24 mouse cellular contexts compared by ENCODE assay signal in genomic region chr4:40543085-40544048, GRCm38 (mm10).
DNase-seq lines count a peak whose midpoint lies in the region; ATAC-seq and TF ChIP-seq lines count a peak whose summit lies in the region.
"Had no signal": no experiment of that assay in that cellular context is flagged by ENCODE, and none has a peak within 500 bp of the region (broad histone marks: within the 10 kb centered on the region; RNA-seq: fewer than 3 reads in every experiment).

No protein-coding gene starts in this region.

- intact Hi-C loops in heart, postnatal 25 days (cut with DNase I), result no loop called here

- H3K9me3 ChIP-seq in forebrain, embryonic 13.5 days (replicated peaks), result no peaks in the 10 kb centered on the region; the same call in 1 of the 2 replicates
- peaks cover 4% of the 10 kb centered on the region; the same call in 1 of the 2 replicates for H3K9me3 ChIP-seq in forebrain, embryonic 10.5 days
- peaks cover 10% of the 10 kb centered on the region; the same call in 1 of the 2 replicates for H3K9me3 ChIP-seq in heart, embryonic 13.5 days
- no peaks in the 10 kb centered on the region for H3K9me3 ChIP-seq in lung, embryonic 14.5 days (ENCODE audit: low read depth, low read length)
- H3K9me3 ChIP-seq: embryonic facial prominence, embryonic 15.5 days had no signal

- H3K27me3 ChIP-seq in forebrain, embryonic 13.5 days, result no peaks in the 10 kb centered on the region
- no peaks in the 10 kb centered on the region for H3K27me3 ChIP-seq in forebrain, embryonic 10.5 days (ENCODE audit: poor library complexity, severe bottlenecking)
- H3K27me3 ChIP-seq in heart, embryonic 13.5 days (replicated peaks), result no peaks in the 10 kb centered on the region
- no peaks in the 10 kb centered on the region for H3K27me3 ChIP-seq in lung, embryonic 14.5 days (ENCODE audit: insufficient read depth, low read length)
- H3K27me3 ChIP-seq: embryonic facial prominence, embryonic 15.5 days; hindbrain, embryonic 13.5 days; limb, embryonic 13.5 days had no signal

- H3K4me3 ChIP-seq in forebrain, embryonic 13.5 days, result no peak overlapping the region
- no peak overlapping the region for H3K4me3 ChIP-seq in forebrain, embryonic 10.5 days
- H3K4me3 ChIP-seq in heart, embryonic 13.5 days, result no peak overlapping the region
- no peak overlapping the region for H3K4me3 ChIP-seq in lung, embryonic 14.5 days (ENCODE audit: low read depth, low read length)
- H3K4me3 ChIP-seq: embryonic facial prominence, embryonic 10.5 days; embryonic facial prominence, embryonic 15.5 days; hindbrain, embryonic 13.5 days; limb, embryonic 13.5 days had no signal

- H3K4me1 ChIP-seq in forebrain, embryonic 13.5 days, result no peaks in the 10 kb centered on the region
- H3K4me1 ChIP-seq in forebrain, embryonic 10.5 days, result no peaks in the 10 kb centered on the region
- peaks cover 25% of the 10 kb centered on the region for H3K4me1 ChIP-seq in heart, embryonic 13.5 days
- peaks cover 3% of the 10 kb centered on the region; the same call in 1 of the 2 replicates for H3K4me1 ChIP-seq in lung, embryonic 14.5 days (ENCODE audit: insufficient read depth)
- H3K4me1 ChIP-seq: embryonic facial prominence, embryonic 10.5 days; embryonic facial prominence, embryonic 15.5 days; hindbrain, embryonic 13.5 days; limb, embryonic 13.5 days had no signal

- no peak overlapping the region for H3K9ac ChIP-seq in forebrain, embryonic 13.5 days
- H3K9ac ChIP-seq in heart, embryonic 13.5 days, result no peak overlapping the region
- no peak overlapping the region for H3K9ac ChIP-seq in lung, embryonic 14.5 days
- H3K9ac ChIP-seq: embryonic facial prominence, embryonic 15.5 days; hindbrain, embryonic 13.5 days; limb, embryonic 13.5 days had no signal

- no peak for TF ChIP-seq CTCF in lung, embryonic 14.5 days (IDR thresholded peaks at IDR 0.05; ENCODE audit: low read depth)

- no peak overlapping the region for H3K27ac ChIP-seq in forebrain, embryonic 13.5 days
- H3K27ac ChIP-seq in forebrain, embryonic 10.5 days, result no peak overlapping the region
- 0 out of 2 replicates have a peak overlapping the region, but pooled peaks have one; percentile 29 for H3K27ac ChIP-seq in heart, embryonic 13.5 days (replicated peaks)
- H3K27ac ChIP-seq in lung, embryonic 14.5 days (ENCODE audit: low read depth), result no peak overlapping the region
- H3K27ac ChIP-seq: embryonic facial prominence, embryonic 10.5 days; embryonic facial prominence, embryonic 15.5 days; hindbrain, embryonic 13.5 days; kidney, postnatal 0 days; limb, embryonic 13.5 days had no signal

- no peak overlapping the region for H3K4me2 ChIP-seq in forebrain, embryonic 13.5 days
- peak overlapping the region; percentile 22 for H3K4me2 ChIP-seq in heart, embryonic 13.5 days
- H3K4me2 ChIP-seq in lung, embryonic 14.5 days, result no peak overlapping the region
- H3K4me2 ChIP-seq: embryonic facial prominence, embryonic 15.5 days; hindbrain, embryonic 13.5 days; limb, embryonic 13.5 days; liver, embryonic 11.5 days; midbrain, embryonic 11.5 days had no signal

- ATAC-seq in forebrain, embryonic 13.5 days, result peak; percentile 57; the same call in 1 of the 2 replicates
- no peak for ATAC-seq in heart, embryonic 13.5 days (ENCODE audit: extremely low read depth, insufficient number of reproducible peaks, low FRiP score, low TSS enrichment)
- peak; percentile 23; the same call in 1 of the 2 replicates for ATAC-seq in lung, embryonic 14.5 days (ENCODE audit: insufficient read depth)
- ATAC-seq: activated CD4-positive, CD25-positive, alpha-beta regulatory T cell, adult 4 months; midbrain, embryonic 16.5 days had no signal

- no peaks in the 10 kb centered on the region for H3K36me3 ChIP-seq in forebrain, embryonic 13.5 days (ENCODE audit: poor library complexity, severe bottlenecking)
- H3K36me3 ChIP-seq in forebrain, embryonic 10.5 days (replicated peaks), result no peaks in the 10 kb centered on the region
- no peaks in the 10 kb centered on the region for H3K36me3 ChIP-seq in heart, embryonic 13.5 days
- no peaks in the 10 kb centered on the region for H3K36me3 ChIP-seq in lung, embryonic 14.5 days (ENCODE audit: insufficient read depth)
- H3K36me3 ChIP-seq: embryonic facial prominence, embryonic 10.5 days; embryonic facial prominence, embryonic 15.5 days; hindbrain, embryonic 13.5 days; limb, embryonic 13.5 days had no signal

- no peak for DNase-seq in forebrain, embryonic 10.5 days (ENCODE audit: extremely low spot score, low spot score)
- no peak for DNase-seq in heart, postnatal 25 days (ENCODE audit: low spot score)
- no peak for DNase-seq in lung, embryonic 14.5 days
- DNase-seq in lung, postnatal 25 days (ENCODE audit: low spot score), result no peak
- DNase-seq in right cerebral cortex, postnatal 14 days, result no peak
- DNase-seq: adrenal gland, adult 8-10 months; cerebellum, adult 8-10 months; cerebellum, postnatal 25 days; gastrocnemius, postnatal 10 days; kidney, adult 8-10 months; lung, postnatal 10 days; spleen, adult 18-20 months; thymus, postnatal 14 days had no signal

- WGBS in forebrain, embryonic 13.5 days, result 82% methylated on average over 8 of the region's 8 CpGs
- 87% methylated on average over 8 of the region's 8 CpGs for WGBS in forebrain, embryonic 10.5 days
- WGBS in heart, embryonic 13.5 days, result 63% methylated on average over 8 of the region's 8 CpGs
- 55% methylated on average over 8 of the region's 8 CpGs for WGBS in lung, embryonic 14.5 days
